Mouse (Mus musculus) liver, embryonic 14.5 days (tissue): ENCODE results near the gene Kirrel3. TPM values are rescaled to one million over a fixed set of nuclear protein-coding genes. Genes with fewer than 3 reads are reported as not detected.

Experiments used
- ATAC-seq: fragments of 200-750 bp; cut with Nextera tagmentation; 2 replicates; pipeline ENCODE4 v1.8.0; 2017; ENCODE audit warnings: moderate number of reproducible peaks, mild to moderate bottlenecking, moderate library complexity; ENCODE audit not compliant: insufficient read depth
- DNase-seq, 3 experiments: peaks; one replicate each; pipeline ENCODE4 v3.0.0-alpha.2; 2012 to 2013; ENCODE audit warnings: low read depth in 3 of 3, low spot score in 3 of 3
- H3K27ac ChIP-seq: fragments of 300-500 bp; sonication (generic); 2 replicates; pipeline ENCODE4 v1.5.1; 2014; ENCODE audit warnings: moderate library complexity, mild to moderate bottlenecking, control low read depth, inconsistent platforms
- H3K27me3 ChIP-seq: fragments of 300-500 bp; sonication (generic); 2 replicates; pipeline ENCODE4 v1.6.1; 2014; ENCODE audit warnings: mild to moderate bottlenecking, low read length, moderate library complexity; ENCODE audit not compliant: control insufficient read depth, insufficient read depth
- H3K36me3 ChIP-seq: fragments of 300-500 bp; sonication (generic); replicated peaks from 2 replicates; pipeline ENCODE4 v1.6.1; 2014; ENCODE audit warnings: low read depth; ENCODE audit not compliant: control insufficient read depth, insufficient read depth
- H3K4me1 ChIP-seq, 2 experiments: fragments of 200-500 bp in 1 of 2; fragments of 300-500 bp in 1 of 2; sonication (generic) in 1 of 2; replicated peaks; 2 replicates each; pipeline ENCODE4 v1.6.1; 2012 to 2014; ENCODE audit warnings: antibody characterized with exemption in 1 of 2, inconsistent platforms in 1 of 2, low read length in 1 of 2; ENCODE audit not compliant: control insufficient read depth in 2 of 2, insufficient read depth in 2 of 2
- H3K4me2 ChIP-seq: fragments of 300-500 bp; sonication (generic); 2 replicates; pipeline ENCODE4 v1.6.1; 2014; ENCODE audit warnings: low read depth, mild to moderate bottlenecking, control low read depth, moderate library complexity
- H3K4me3 ChIP-seq, 2 experiments: fragments of 200-500 bp in 1 of 2; fragments of 300-500 bp in 1 of 2; sonication (generic) in 1 of 2; 2 replicates each; pipeline ENCODE4 v1.5.1; 2012 to 2014; ENCODE audit warnings: low read depth in 2 of 2, low read length in 2 of 2, mild to moderate bottlenecking in 2 of 2, control low read depth in 1 of 2, inconsistent platforms in 1 of 2, moderate library complexity in 1 of 2; ENCODE audit not compliant: insufficient read depth in 1 of 2
- H3K9ac ChIP-seq: fragments of 300-500 bp; sonication (generic); replicated peaks from 2 replicates; pipeline ENCODE4 v1.6.1; 2014; ENCODE audit warnings: mild to moderate bottlenecking, control low read depth, moderate library complexity
- H3K9me3 ChIP-seq: fragments of 300-500 bp; sonication (generic); 2 replicates; pipeline ENCODE4 v1.6.1; 2016; ENCODE audit warnings: low read length, mixed read lengths; ENCODE audit not compliant: control insufficient read depth
- CTCF ChIP-seq: IDR thresholded peaks from 2 replicates; pipeline ENCODE4 v1.5.1; 2016; ENCODE audit warnings: antibody characterized with exemption, low read depth, control low read depth
- EP300 ChIP-seq: IDR thresholded peaks from 2 replicates; pipeline ENCODE4 v1.6.1; 2016; ENCODE audit warnings: antibody characterized with exemption, low read depth
- WGBS: fragments of 180-500 bp; shearing (Covaris S2); extraction: QIAGEN DNeasy Blood & Tissue Kit; methylation state at CpG from one replicate; pipeline ENCODE4 v1.1.7; 2014; ENCODE audit not compliant: insufficient replicate concordance; 5-methylcytosine and 5-hydroxymethylcytosine counted together
- polyA plus RNA-seq, 2 experiments: library from polyadenylated mRNA; depleted of rRNA in 1 of 2; stranded (reverse) in 1 of 2; unstranded in 1 of 2; fragments of >200 nt; fragmentation: Nextera tagmentation in 1 of 2; extraction: Ambion mirVana in 1 of 2; gene quantifications; 2 replicates each; pipeline versions ENCODE4 v1.2.1 to v1.2.3; 2012 to 2014

Kirrel3 gene
- polyA plus RNA-seq, 2 experiments, result 0.08 TPM; not detected in 1

DNA sequence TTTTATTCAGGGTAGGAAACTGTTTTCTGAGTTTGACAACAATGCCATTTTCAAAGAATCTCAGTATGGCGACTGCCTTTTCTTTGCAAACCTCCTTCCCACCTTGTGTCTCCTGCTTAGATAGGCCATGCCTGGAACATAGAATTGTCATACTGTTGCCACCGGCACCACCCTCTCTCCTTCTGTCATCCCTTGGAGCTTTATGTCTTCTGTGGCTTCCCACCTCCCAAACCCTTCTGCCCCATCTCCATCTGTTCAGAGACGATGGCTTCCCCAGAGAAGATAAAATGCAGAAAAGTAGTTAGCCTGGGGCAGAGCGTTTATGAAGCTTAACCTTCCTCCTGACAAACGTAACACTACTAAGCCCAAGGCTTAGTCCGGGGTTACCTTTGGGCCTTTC lies 88.9 kb downstream of the Kirrel3 start:
- H3K4me2 ChIP-seq, result no peak overlapping the region
- H3K36me3 ChIP-seq, result no peaks in the 10 kb centered on the region
- 57% methylated on average over 6 of the region's 6 CpGs for WGBS

GRCm38 (mm10) chr9:34579174-34579573 lies 93.5 kb downstream of the Kirrel3 start:
- Histone ChIP-seq H3K27me3 (no peaks in the 10 kb centered on the region), H3K36me3 (no peaks in the 10 kb centered on the region), H3K4me1 (no peaks in the 10 kb centered on the region), H3K4me3 (no peak overlapping the region), H3K4me2 (no peak overlapping the region), H3K27ac (no peak overlapping the region), H3K9ac (no peak overlapping the region), H3K9me3 (no peaks in the 10 kb centered on the region)
- TF ChIP-seq EP300 (no peak), CTCF (no peak)
- no peak for DNase-seq
- WGBS, result 65% methylated on average over 6 of the region's 6 CpGs
- ATAC-seq, result no peak

More for the DNA sequence above, 88.9 kb downstream of the Kirrel3 start:
- no peak for DNase-seq
- Histone ChIP-seq H3K4me1 (no peaks in the 10 kb centered on the region), H3K27ac (no peak overlapping the region), H3K9ac (no peak overlapping the region), H3K4me3 (no peak overlapping the region), H3K27me3 (no peaks in the 10 kb centered on the region), H3K9me3 (no peaks in the 10 kb centered on the region)
- ATAC-seq, result no peak
- TF ChIP-seq CTCF (no peak), EP300 (no peak)

- no peak overlapping the region for H3K9ac ChIP-seq
- no peaks in the 10 kb centered on the region for H3K36me3 ChIP-seq
- no peak overlapping the region for H3K27ac ChIP-seq
- H3K27me3 ChIP-seq, result no peaks in the 10 kb centered on the region
- no peaks in the 10 kb centered on the region for H3K4me1 ChIP-seq
- no peak overlapping the region for H3K4me2 ChIP-seq
- H3K9me3 ChIP-seq, result no peaks in the 10 kb centered on the region
- no peak for DNase-seq
- no peak for TF ChIP-seq EP300
- no peak for TF ChIP-seq CTCF
- 63% methylated on average over 1 of the region's 1 CpGs for WGBS
- H3K4me3 ChIP-seq, result no peak overlapping the region
- no peak for ATAC-seq
Observed at GRCm38 (mm10) chr9:34580059-34580458, 94.4 kb downstream of the Kirrel3 start.

DNA sequence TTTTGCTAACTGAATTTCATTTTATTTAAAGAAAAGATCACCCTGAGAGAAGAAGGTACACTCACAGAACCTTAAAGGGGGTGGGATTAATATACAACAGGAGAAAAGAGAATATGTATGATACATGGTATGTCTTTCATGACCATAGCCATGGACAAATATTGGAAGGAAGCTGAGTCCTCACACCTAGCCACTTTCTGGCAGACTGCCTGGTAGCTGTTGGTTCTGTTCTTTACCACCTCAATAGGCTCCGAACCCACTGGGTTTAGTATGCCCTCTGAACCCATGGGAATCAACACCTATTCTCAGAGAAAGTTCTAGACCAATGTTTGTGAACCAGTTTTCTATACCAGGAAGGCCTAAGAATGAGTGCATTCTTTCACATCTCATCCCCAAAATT lies 96.8 kb downstream of the Kirrel3 start:
- H3K9ac ChIP-seq, result no peak overlapping the region
- DNase-seq (no peak), ATAC-seq (no peak)
- H3K27me3 ChIP-seq, result no peaks in the 10 kb centered on the region
- no peaks in the 10 kb centered on the region; a peak in 1 of 4 replicates for H3K4me1 ChIP-seq
- H3K4me2 ChIP-seq, result no peak overlapping the region
- H3K27ac ChIP-seq, result no peak overlapping the region
- H3K9me3 ChIP-seq, result no peaks in the 10 kb centered on the region
- H3K4me3 ChIP-seq, result no peak overlapping the region
- WGBS, result 55% methylated on average over 1 of the region's 1 CpGs
- TF ChIP-seq EP300 (no peak), CTCF (no peak)
- H3K36me3 ChIP-seq, result no peaks in the 10 kb centered on the region

DNA sequence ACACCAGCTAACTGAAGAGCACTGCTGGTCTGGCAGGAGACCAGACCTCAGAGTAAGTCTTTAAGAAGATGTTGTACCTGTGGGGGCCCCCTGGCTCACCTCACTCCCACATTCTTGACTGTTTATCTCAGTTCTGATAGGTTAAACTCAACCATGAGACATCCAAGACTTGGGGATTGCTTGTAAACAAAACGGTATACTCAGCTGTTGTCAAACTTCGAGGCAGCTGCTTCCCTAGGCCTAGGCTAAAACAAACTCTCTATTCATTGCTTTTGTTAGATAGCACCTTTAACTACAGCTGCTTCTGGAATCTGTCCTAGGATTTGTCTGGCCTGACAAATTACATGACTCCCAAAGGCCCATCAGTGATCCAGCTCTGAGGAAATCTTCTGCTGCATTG lies 99.8 kb downstream of the Kirrel3 start:
- Histone ChIP-seq H3K4me2 (no peak overlapping the region), H3K9ac (no peak overlapping the region), H3K4me1 (no peaks in the 10 kb centered on the region; a peak in 1 of 4 replicates), H3K27ac (no peak overlapping the region), H3K4me3 (no peak overlapping the region), H3K9me3 (no peaks in the 10 kb centered on the region), H3K36me3 (no peaks in the 10 kb centered on the region), H3K27me3 (no peaks in the 10 kb centered on the region)
- ATAC-seq (no peak), DNase-seq (no peak)
- no peak for TF ChIP-seq CTCF
- no peak for TF ChIP-seq EP300
- 30% methylated on average over 2 of the region's 2 CpGs for WGBS

- DNase-seq (no peak), ATAC-seq (no peak)
- Histone ChIP-seq H3K4me2 (no peak overlapping the region), H3K4me1 (no peaks in the 10 kb centered on the region; a peak in 1 of 4 replicates), H3K27me3 (no peaks in the 10 kb centered on the region), H3K27ac (no peak overlapping the region), H3K36me3 (no peaks in the 10 kb centered on the region), H3K9me3 (no peaks in the 10 kb centered on the region), H3K9ac (no peak overlapping the region), H3K4me3 (no peak overlapping the region)
- 45% methylated on average over 2 of the region's 2 CpGs for WGBS
- TF ChIP-seq EP300, result no peak
- no peak for TF ChIP-seq CTCF
Observed at GRCm38 (mm10) chr9:34586080-34586479, 100.4 kb downstream of the Kirrel3 start.
